Comparison of ENCODE assay signal across 19 mouse cellular contexts in the genomic region with DNA sequence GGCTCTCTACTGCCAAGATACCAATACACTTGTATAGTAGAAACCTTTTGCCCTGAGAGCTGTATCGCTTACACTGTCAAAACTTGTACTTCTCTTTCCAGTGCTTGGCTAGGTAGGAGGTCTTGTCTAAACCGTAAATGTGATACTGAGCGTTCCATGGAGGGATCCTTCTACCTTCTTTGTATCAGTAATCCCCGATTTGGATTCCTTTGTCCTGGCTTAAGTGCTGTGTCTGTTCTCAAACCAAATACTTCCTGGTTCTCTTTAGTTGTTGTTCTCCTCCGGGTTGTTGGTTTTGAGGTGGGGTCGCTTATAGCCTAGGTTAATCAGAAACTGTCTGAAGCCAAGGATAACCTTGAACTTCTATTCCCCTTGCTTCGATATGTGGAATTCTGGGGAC.
"Had no signal": no experiment of that assay in that cellular context is flagged by ENCODE, and none has a peak within 500 bp of the region (broad histone marks: within the 10 kb centered on the region; RNA-seq: fewer than 3 reads in every experiment).

No protein-coding gene starts in this region.

- H3K27me3 ChIP-seq: lung, embryonic 15.5 days; megakaryocyte, embryonic 14.5 days; midbrain, embryonic 13.5 days; midbrain, embryonic 15.5 days; neural tube, embryonic 12.5 days; stomach, embryonic 15.5 days had no signal

- H3K9ac ChIP-seq: liver, postnatal 0 days; lung, embryonic 15.5 days; midbrain, embryonic 13.5 days; midbrain, embryonic 15.5 days; neural tube, embryonic 12.5 days; stomach, embryonic 15.5 days had no signal

- H3K27ac ChIP-seq: lung, embryonic 15.5 days; macrophage; midbrain, embryonic 13.5 days; midbrain, embryonic 15.5 days; neural tube, embryonic 12.5 days; stomach, embryonic 15.5 days; stomach, postnatal 0 days had no signal

- H3K4me2 ChIP-seq: lung, embryonic 15.5 days; midbrain, embryonic 11.5 days; midbrain, embryonic 13.5 days; midbrain, embryonic 15.5 days; neural tube, embryonic 12.5 days; stomach, embryonic 15.5 days had no signal

- H3K4me3 ChIP-seq: lung, embryonic 15.5 days; megakaryocyte, embryonic 14.5 days; midbrain, embryonic 13.5 days; midbrain, embryonic 15.5 days; neural tube, embryonic 12.5 days; stomach, embryonic 15.5 days had no signal

- H3K9me3 ChIP-seq: lung, embryonic 15.5 days; midbrain, embryonic 13.5 days; stomach, embryonic 15.5 days had no signal

- H3K4me1 ChIP-seq: lung, embryonic 15.5 days; midbrain, embryonic 15.5 days; neural tube, embryonic 12.5 days; stomach, embryonic 15.5 days had no signal

- ATAC-seq: liver, postnatal 0 days; lung, postnatal 0 days; midbrain, embryonic 13.5 days; midbrain, embryonic 15.5 days had no signal

- DNase-seq: liver, postnatal 0 days; lung, adult 2 months; lung, postnatal 14 days; lung, postnatal 36 days; right cerebral cortex, postnatal 14 days; spleen, adult 18-20 months; thymus, adult 2 months; thymus, postnatal 25 days; thymus, postnatal 4 days had no signal
